Mouse (Mus musculus): ENCODE data around the gene Ybx2.

DNA sequence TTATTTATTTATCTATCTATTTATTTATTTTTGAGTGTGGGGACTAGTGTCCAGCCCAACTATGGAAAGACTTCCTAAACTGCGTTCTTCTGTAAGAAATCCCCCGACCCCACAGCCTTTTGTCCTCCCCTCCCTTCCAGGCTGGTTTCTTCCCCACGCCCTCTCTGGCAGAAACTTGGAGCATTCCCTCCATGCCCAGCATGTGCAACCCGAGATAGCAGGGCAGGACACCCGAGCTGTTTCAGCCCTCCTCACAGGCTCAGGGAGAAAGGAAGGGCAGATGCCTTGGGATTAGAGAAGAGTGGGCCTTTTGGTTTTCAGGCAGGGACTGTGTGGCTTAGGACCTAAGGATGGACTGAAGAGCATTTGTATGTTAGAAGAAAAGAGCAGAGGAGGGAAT, 47.3 kb downstream of the Ybx2 start:
- TF ChIP-seq CTCF (IDR thresholded peaks at IDR 0.05; ENCODE audit: extremely low read depth, insufficient read depth, low read length) (no peak), POLR2A (IDR thresholded peaks at IDR 0.05; ENCODE audit: extremely low read depth, insufficient read depth, low read length) (no peak)
